Mouse (Mus musculus) heart, postnatal 36 days (tissue): ENCODE measurements around the gene Numa1. TPM values are rescaled to one million over a fixed set of nuclear protein-coding genes. Genes with fewer than 3 reads are reported as not detected.
"Not testable (repeated sequence)": the region's sequence is repeated elsewhere in the genome, so short reads cannot be mapped to it uniquely, and the experiment has no call there.

Source experiments
- DNase-seq, 2 experiments: peaks; one replicate each; pipeline ENCODE4 v3.0.0; 2021 to 2022
- intact Hi-C: fragments of 180-260 bp; cut with DNase I; formaldehyde crosslinking; loops from one replicate; pipeline ENCODE4 v1.15.1; 2025
- total RNA-seq, 2 experiments: library from RNA; stranded (reverse); gene quantifications; 2 replicates each; pipeline ENCODE4 v1.2.3; 2021

Numa1 gene
- 10 to 100 TPM; 97.8 to 98.6 TPM for total RNA-seq

GRCm38 (mm10) chr7:101933751-101934240, at the start of gene Numa1, which contains the start of gene Lrrc51:
Numa1 (plus strand) TSS chr7:101934111.
Lrrc51 (minus strand) TSS chr7:101933895.
- DNase-seq, result peak; percentile 93 to 95

GRCm38 (mm10) chr7:101884160-101884559, 49.8 kb upstream of the Numa1 start:
- intact Hi-C loops, result no loop called here
- no peak for DNase-seq

More at GRCm38 (mm10) chr7:101933751-101934240, at the start of gene Numa1, which contains the start of gene Lrrc51:
- intact Hi-C loops, result loop anchor here (1.0 to 2.0 kb wide), 4 partner anchors 25 to 131 kb away; partner anchors contain the start of genes Rnf121, Xndc1 and Xntrpc

GRCm38 (mm10) chr7:101886274-101886673, 47.6 kb upstream of the Numa1 start:
- no peak for DNase-seq
- intact Hi-C loops, result no loop called here

GRCm38 (mm10) chr7:101888460-101888859, 45.5 kb upstream of the Numa1 start:
- intact Hi-C loops, result no loop called here

GRCm38 (mm10) chr7:101895695-101896094, 38.2 kb upstream of the Numa1 start:
- no peak for DNase-seq
- intact Hi-C loops, result loop anchor here (1.0 to 2.0 kb wide), 3 partner anchors 38 to 231 kb away; partner anchors contain the start of genes Inppl1 and Lrrc51

More at GRCm38 (mm10) chr7:101888460-101888859, 45.5 kb upstream of the Numa1 start:
- no peak for DNase-seq

DNA sequence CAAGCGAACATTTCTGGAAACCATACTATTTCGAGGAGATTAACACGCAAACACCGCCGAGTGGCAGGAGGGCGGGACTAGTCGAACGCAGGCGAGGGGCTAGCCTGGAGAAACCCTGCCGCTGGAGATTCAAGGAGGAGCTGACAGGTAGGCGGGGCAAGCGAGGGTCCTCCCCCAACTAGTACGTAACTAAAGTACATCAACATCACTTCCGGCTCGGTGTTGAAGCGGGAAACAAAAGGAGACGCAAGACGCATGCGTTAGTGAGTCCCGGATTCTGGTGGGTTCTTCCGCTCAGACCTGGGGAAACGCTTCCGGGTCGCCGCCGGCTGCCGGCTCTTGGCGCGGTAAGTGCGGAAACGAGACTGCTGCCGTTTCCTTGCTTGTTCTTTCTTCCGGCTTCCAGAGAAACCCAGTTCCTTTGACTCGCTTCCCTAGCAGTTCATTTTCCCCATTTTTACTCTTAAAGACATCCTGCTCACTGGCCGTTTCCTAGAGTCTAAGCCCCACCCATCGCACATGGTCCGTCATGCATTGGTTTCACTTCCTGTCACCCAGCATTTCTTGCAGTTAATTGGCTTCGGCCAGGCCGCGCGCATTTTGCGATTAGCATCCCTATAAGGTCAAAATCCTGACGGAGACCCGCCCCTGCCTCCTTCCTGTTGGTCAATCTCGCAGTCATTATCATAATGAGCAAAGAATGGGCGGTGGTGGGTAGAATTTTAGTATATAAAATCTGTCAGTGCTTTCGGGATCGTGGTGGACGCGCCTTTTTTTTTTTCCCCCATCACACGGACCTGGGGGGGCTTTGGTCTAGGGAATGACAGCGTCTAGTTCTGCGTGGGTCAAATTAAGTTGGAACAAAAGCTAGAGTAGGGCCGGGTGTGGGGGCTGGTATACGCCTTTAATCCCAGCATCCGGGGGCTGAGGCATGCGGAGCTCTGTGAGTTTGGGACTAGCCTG, 37.5 kb upstream of the Numa1 start:
- intact Hi-C loops, result loop anchor here (1.0 kb wide), 1 partner anchor 37 kb away; the partner anchor contains the start of gene Lrrc51
- peak; percentile 94 to 96 for DNase-seq

DNA sequence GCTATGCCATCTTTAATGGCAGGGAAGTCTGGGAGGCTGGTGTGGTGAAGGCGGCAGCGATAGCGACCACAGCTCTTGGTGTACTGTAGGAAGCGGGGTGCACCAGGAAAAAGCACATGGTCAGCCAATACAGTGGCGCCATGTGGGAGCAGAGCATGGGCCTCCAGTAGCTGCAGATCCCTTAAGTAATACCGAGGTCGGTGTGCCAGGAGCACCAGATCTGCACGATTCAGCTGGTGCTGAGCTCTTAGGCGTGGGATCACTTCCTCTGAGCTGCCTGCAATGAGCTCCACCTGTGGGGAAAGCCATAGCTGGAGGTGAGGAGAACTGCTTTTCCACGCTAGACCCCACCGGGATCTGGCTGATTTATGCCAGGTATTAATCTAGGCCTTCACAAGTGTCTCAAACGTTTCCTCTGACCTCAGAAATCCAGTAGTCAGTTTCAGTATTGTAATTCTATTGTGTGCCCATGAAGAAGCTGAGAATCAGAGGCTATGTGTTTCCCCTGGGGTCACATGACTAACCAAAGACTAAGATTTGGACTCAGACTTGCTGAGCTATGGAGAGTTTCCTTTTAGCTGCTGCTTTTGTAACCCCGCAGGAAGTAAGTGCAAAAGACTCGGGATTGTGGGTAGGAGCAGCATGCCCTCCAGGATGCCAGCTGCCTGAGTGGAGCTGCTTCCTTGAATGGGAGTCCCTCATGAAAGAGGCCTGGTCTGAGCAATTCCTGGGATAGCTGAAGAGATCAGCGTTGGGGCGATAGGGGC, 33.4 kb upstream of the Numa1 start:
- intact Hi-C loops, result no loop called here
- no peak for DNase-seq

DNA sequence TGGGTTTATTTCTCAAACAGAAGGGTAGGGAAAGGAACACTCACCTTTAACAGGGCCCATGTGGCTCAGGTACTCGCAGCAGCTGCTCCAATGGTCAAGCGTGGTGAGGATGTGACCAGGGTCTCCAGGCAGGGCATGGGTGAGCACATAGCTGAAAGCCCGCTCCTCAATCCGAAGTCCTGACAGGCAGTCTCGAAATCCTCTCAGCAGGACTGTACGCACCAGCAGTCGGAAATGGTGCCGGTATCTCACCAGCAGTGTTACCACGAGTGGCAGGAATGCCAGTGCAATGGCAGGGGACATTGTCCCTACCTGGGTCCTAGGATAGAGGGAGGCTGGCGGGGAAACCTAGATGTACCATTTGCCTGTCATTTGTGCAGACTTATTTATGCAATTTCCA, 31.9 kb upstream of the Numa1 start:
- no peak for DNase-seq
- intact Hi-C loops, result no loop called here

DNA sequence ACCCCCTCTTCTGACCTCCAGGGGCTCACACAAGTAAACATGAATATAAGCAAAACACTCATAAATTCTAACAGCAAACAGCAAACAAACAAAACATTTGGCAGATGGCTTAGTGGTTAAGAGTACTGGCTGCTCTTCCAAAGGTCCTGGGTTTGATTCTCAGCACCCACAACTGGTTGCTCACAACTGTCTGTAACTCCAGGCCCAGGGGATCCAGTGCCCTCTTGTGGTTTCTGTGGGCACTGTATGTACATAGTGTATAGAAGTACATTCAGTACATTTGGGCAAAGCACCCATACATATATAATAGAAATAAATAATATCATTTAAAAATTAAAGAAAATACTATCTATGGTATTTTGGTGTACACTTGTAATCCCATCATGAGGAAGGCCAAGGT, 31.1 kb upstream of the Numa1 start:
- DNase-seq, result no peak
- intact Hi-C loops, result no loop called here

- intact Hi-C loops, result no loop called here
- DNase-seq, result peak; percentile 98 to 100
These were observed 28.2 kb upstream of the Numa1 start, which contains the start of gene Lamtor1 for GRCm38 (mm10) chr7:101905561-101906286. Lamtor1 (plus strand) TSS chr7:101905904.

- no peak for DNase-seq
- intact Hi-C loops, result no loop called here
These were observed 27.6 kb upstream of the Numa1 start, which contains the start of gene Tomt for GRCm38 (mm10) chr7:101906287-101906681. Tomt (minus strand) TSS chr7:101906359.

DNA sequence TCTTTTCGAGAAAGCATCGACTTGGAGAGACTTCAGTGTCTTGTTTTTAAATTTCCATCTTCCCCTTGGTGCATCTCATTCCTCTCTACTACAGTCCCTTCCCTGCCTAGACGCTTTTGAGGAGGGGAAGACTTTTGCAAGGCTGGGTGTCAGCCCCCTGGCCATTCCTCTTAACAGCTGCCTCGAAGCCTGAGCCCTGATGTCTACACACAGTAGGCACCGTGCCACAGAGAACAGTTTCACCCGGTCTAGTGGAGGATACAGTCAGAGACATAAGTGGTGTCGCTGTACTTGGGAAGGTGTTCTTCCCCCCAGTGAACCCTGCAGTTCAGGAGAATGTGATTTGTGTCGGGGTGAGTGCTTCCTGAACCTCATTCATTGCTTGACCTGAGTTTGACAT, 27.2 kb upstream of the Numa1 start:
- peak in 1 of 2 experiments; percentile 10 for DNase-seq
- intact Hi-C loops, result no loop called here

DNA sequence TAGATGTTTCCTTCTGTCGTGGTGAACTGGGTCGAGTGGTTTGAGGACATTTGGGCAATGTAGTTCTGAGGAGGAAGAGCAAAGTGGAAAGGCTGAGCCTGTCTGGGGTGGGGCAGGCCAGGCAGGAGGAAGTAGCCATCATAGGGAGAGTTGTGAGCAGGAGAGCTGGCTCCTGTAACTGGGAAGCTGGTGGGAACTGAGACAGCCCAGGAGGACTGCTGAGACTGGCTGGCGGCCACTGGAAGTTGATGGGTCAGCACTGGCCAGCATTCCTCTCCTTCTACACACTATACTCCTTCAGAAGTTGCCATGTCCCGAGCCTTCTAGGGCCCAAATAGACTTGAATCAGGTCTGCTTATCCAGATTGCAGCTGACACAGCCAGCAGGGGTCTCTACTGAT, 25.5 kb upstream of the Numa1 start:
- intact Hi-C loops, result loop anchor here (2.0 kb wide), 1 partner anchor 24 kb away; the partner anchor contains the start of gene Lrrc51
- DNase-seq, result peak in 1 of 2 experiments; percentile 22

- intact Hi-C loops, result no loop called here
- peak in 1 of 2 experiments; percentile 9 for DNase-seq
These were observed 23.8 kb upstream of the Numa1 start for GRCm38 (mm10) chr7:101910138-101910537.

DNA sequence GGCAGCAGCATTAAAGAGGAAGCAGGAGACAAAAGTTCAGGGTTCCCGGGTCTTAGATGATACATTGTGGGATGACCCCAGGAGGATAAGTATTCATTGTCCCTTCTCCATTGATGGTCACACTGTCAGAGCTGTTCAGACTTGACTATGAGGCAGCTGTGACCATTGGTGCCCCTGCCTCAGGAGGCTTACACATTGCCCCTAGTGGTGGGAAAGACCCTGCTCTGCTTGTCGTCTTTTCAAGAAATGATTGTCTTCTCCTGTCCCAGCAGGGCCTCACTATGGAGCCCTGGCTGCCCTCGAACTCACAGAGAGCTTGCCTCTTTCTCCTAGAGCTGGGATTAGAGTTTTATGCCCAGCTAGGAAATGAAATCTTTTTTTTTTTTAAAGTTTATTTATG, 21.9 kb upstream of the Numa1 start:
- no peak for DNase-seq
- intact Hi-C loops, result no loop called here

- intact Hi-C loops, result loop anchor here (1.0 to 5.0 kb wide), 2 partner anchors 119 to 161 kb away; no protein-coding TSS in a partner anchor
- DNase-seq, result peak; percentile 65 to 72
These were observed 15.8 kb upstream of the Numa1 start for GRCm38 (mm10) chr7:101918071-101918470.

- intact Hi-C loops, DNase-seq: not testable (repeated sequence)
These were observed 8.0 kb upstream of the Numa1 start for GRCm38 (mm10) chr7:101925892-101926291.

DNA sequence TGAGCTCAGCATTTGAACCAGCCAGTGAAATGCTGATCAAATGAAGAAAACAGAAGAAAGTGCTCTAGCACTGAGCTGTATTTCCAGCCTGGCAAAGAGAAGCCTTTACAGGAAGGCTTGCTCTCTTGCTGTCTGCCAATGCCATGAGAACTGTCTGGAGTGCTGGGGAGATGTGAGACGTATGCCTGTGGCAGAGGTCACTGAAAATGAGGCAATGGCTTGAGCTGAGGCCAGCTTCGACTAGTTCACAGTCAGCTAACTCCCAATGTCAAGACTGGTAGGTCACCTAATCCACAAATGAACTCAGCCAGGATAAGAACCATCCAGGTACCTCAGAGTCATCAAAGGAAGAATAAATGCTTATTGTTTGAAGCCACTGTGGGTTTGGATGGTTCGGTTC, 5.8 kb upstream of the Numa1 start:
- intact Hi-C loops, result no loop called here
- no peak for DNase-seq

DNA sequence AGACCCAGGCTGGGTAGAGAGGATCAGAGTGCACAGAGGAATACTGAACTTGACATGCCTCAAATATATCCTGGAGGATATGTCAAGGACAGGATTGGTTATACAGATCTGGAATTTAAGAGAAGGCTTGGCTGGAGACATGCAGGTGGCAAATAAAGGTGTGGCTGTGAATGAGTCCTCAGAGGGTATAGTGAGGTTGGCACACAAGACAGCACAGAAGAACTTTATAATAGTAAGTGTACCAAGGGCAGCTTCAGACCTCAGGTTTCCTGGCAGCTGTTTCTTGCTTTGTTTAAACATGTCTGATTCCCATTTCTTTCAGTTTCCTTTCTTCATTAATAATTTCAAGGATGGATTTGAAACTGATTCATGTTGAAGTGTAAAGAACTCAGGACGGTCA, 1.4 kb upstream of the Numa1 start:
- no peak for DNase-seq
- intact Hi-C loops, result loop anchor here (2.0 kb wide), 1 partner anchor 24 kb away; no protein-coding TSS in a partner anchor
